Mouse (Mus musculus) CH12.LX (cell line): ENCODE measurements around the gene Arl8a. TPM values are rescaled to one million over a fixed set of nuclear protein-coding genes. Genes with fewer than 3 reads are reported as not detected.

ENCODE experiments used
- DNase-seq: peaks from one replicate; pipeline ENCODE4 v3.0.0-alpha.2; 2013; ENCODE audit errors: extremely low read depth
- H3K27ac ChIP-seq: 2 replicates; pipeline ENCODE4 v1.5.1; 2012; ENCODE audit warnings: low read depth, mild to moderate bottlenecking, control low read depth, moderate library complexity; ENCODE audit not compliant: insufficient read depth
- H3K27me3 ChIP-seq: replicated peaks from 2 replicates; pipeline ENCODE3; 2012; ENCODE audit warnings: inconsistent platforms
- H3K36me3 ChIP-seq, 2 experiments: replicated peaks in 1 of 2; 2 replicates each; pipeline versions ENCODE3 to v1.6.1; 2012; ENCODE audit warnings: inconsistent platforms in 1 of 2, low read length in 1 of 2, mild to moderate bottlenecking in 1 of 2, mixed read lengths in 1 of 2, moderate library complexity in 1 of 2; ENCODE audit not compliant: control insufficient read depth in 1 of 2, insufficient read depth in 1 of 2
- H3K4me1 ChIP-seq, 2 experiments: 2 replicates each; pipeline ENCODE4 v1.6.1; 2012; ENCODE audit warnings: inconsistent platforms in 1 of 2, moderate library complexity in 1 of 2; ENCODE audit not compliant: insufficient read depth in 2 of 2, control insufficient read depth in 1 of 2
- H3K4me2 ChIP-seq: 2 replicates; pipeline ENCODE4 v1.6.1; 2012; ENCODE audit warnings: low read depth, mild to moderate bottlenecking, control low read depth; ENCODE audit not compliant: poor library complexity, insufficient read depth, severe bottlenecking
- H3K4me3 ChIP-seq, 3 experiments: fragments of 150-350 bp in 1 of 3; sonication (generic) in 1 of 3; replicated peaks in 1 of 3; 2 replicates each; pipeline versions ENCODE3 to v1.5.1; 2011 to 2012; ENCODE audit warnings: low read depth in 2 of 3, low read length in 2 of 3, mild to moderate bottlenecking in 2 of 3, moderate library complexity in 2 of 3, control low read depth in 1 of 3, improper control_type of control experiment in 1 of 3, inconsistent platforms in 1 of 3, mixed read lengths in 1 of 3; ENCODE audit not compliant: poor library complexity in 1 of 3
- H3K79me2 ChIP-seq: replicated peaks from 2 replicates; pipeline ENCODE4 v1.6.1; 2012; ENCODE audit warnings: mild to moderate bottlenecking, moderate library complexity; ENCODE audit not compliant: control insufficient read depth, poor library complexity, insufficient read depth, severe bottlenecking; ENCODE audit errors: extremely low read depth
- H3K9ac ChIP-seq: 2 replicates; pipeline ENCODE4 v1.6.1; 2012; ENCODE audit warnings: low read depth, mild to moderate bottlenecking, control low read depth, moderate library complexity; ENCODE audit not compliant: insufficient read depth
- H3K9me3 ChIP-seq: replicated peaks from 2 replicates; pipeline ENCODE3; 2012; ENCODE audit warnings: low read length, inconsistent platforms, mixed read lengths
- CHD1 ChIP-seq: IDR thresholded peaks from 2 replicates; pipeline ENCODE4 v1.6.1; 2012; ENCODE audit warnings: low read depth, low read length, improper control_type of control experiment, inconsistent platforms
- CHD2 ChIP-seq: IDR thresholded peaks from 2 replicates; pipeline ENCODE4 v1.6.1; 2011; ENCODE audit warnings: low read length, improper control_type of control experiment
- CTCF ChIP-seq, 2 experiments: IDR thresholded peaks in 1 of 2; conservative IDR thresholded peaks in 1 of 2; 2 replicates each; pipeline ENCODE4 v1.5.1; 2011 to 2012; ENCODE audit warnings: low read depth in 2 of 2, low read length in 2 of 2, improper control_type of control experiment in 1 of 2, inconsistent platforms in 1 of 2, mild to moderate bottlenecking in 1 of 2, moderate library complexity in 1 of 2
- E2F4 ChIP-seq: IDR thresholded peaks from 2 replicates; pipeline ENCODE4 v1.6.1; 2011; ENCODE audit warnings: low read depth, low read length, improper control_type of control experiment; ENCODE audit not compliant: insufficient replicate concordance
- ELF1 ChIP-seq: IDR thresholded peaks from 2 replicates; pipeline ENCODE4 v1.6.1; 2014; ENCODE audit warnings: low read depth, mild to moderate bottlenecking, inconsistent platforms, low read length, improper control_type of control experiment
- EP300 ChIP-seq: IDR thresholded peaks from 2 replicates; pipeline ENCODE4 v1.6.1; 2011; ENCODE audit warnings: low read length, improper control_type of control experiment
- ETS1 ChIP-seq: conservative IDR thresholded peaks from 2 replicates; pipeline ENCODE4 v1.6.1; 2012; ENCODE audit warnings: low read depth, mild to moderate bottlenecking, inconsistent platforms, low read length, improper control_type of control experiment, moderate library complexity
- GABPA ChIP-seq: IDR thresholded peaks from 2 replicates; pipeline ENCODE4 v1.6.1; 2012; ENCODE audit warnings: low read depth, low read length, improper control_type of control experiment, inconsistent platforms; ENCODE audit not compliant: insufficient replicate concordance
- HCFC1 ChIP-seq: IDR thresholded peaks from 2 replicates; pipeline ENCODE4 v1.6.1; 2012; ENCODE audit warnings: low read depth, mild to moderate bottlenecking, inconsistent platforms, low read length, improper control_type of control experiment
- IRF4 ChIP-seq: IDR thresholded peaks from 2 replicates; pipeline ENCODE4 v1.6.1; 2014; ENCODE audit warnings: low read depth, mild to moderate bottlenecking, inconsistent platforms, low read length, improper control_type of control experiment
- JUN ChIP-seq: IDR thresholded peaks from 2 replicates; pipeline ENCODE4 v1.6.1; 2011; ENCODE audit warnings: low read depth, mild to moderate bottlenecking, low read length, improper control_type of control experiment, moderate library complexity; ENCODE audit not compliant: insufficient read depth
- JUND ChIP-seq: conservative IDR thresholded peaks from 2 replicates; pipeline ENCODE4 v1.6.1; 2011; ENCODE audit warnings: low read depth, low read length, improper control_type of control experiment
- KAT2A ChIP-seq: IDR thresholded peaks from 2 replicates; pipeline ENCODE4 v1.6.1; 2012; ENCODE audit warnings: low read length, improper control_type of control experiment, inconsistent platforms; ENCODE audit not compliant: insufficient replicate concordance
- MAFK ChIP-seq: IDR thresholded peaks from 2 replicates; pipeline ENCODE4 v1.6.1; 2011; ENCODE audit warnings: low read length, improper control_type of control experiment; ENCODE audit not compliant: insufficient replicate concordance
- MAZ ChIP-seq: IDR thresholded peaks from 2 replicates; pipeline ENCODE4 v1.6.1; 2012; ENCODE audit warnings: low read depth, mild to moderate bottlenecking, inconsistent platforms, low read length, improper control_type of control experiment, moderate library complexity
- MEF2A ChIP-seq: IDR thresholded peaks from 2 replicates; pipeline ENCODE4 v1.6.1; 2014; ENCODE audit warnings: low read depth, mild to moderate bottlenecking, inconsistent platforms, low read length, improper control_type of control experiment, borderline replicate concordance
- MXI1 ChIP-seq: IDR thresholded peaks from 2 replicates; pipeline ENCODE4 v1.6.1; 2011; ENCODE audit warnings: mild to moderate bottlenecking, low read depth, low read length, improper control_type of control experiment
- MYC ChIP-seq: IDR thresholded peaks from 2 replicates; pipeline ENCODE4 v1.6.1; 2011; ENCODE audit warnings: low read depth, mild to moderate bottlenecking, improper control_type of control experiment, low read length
- NRF1 ChIP-seq: IDR thresholded peaks from 2 replicates; pipeline ENCODE4 v1.6.1; 2014; ENCODE audit warnings: low read depth, mild to moderate bottlenecking, inconsistent platforms, low read length, improper control_type of control experiment, moderate library complexity
- PAX5 ChIP-seq: IDR thresholded peaks from 2 replicates; pipeline ENCODE4 v1.6.1; 2012; ENCODE audit warnings: low read length, inconsistent platforms, mixed read lengths
- POLR2A ChIP-seq: IDR thresholded peaks from 2 replicates; pipeline ENCODE4 v1.6.1; 2011; ENCODE audit warnings: low read depth, mild to moderate bottlenecking, improper control_type of control experiment, low read length
- POLR2AphosphoS2 ChIP-seq: IDR thresholded peaks from 2 replicates; pipeline ENCODE4 v1.6.1; 2011; ENCODE audit warnings: low read depth, low read length, improper control_type of control experiment
- RAD21 ChIP-seq: IDR thresholded peaks from 2 replicates; pipeline ENCODE4 v1.6.1; 2011; ENCODE audit warnings: low read depth, mild to moderate bottlenecking, low read length, improper control_type of control experiment, moderate library complexity
- RCOR1 ChIP-seq: conservative IDR thresholded peaks from 2 replicates; pipeline ENCODE4 v1.6.1; 2012; ENCODE audit warnings: low read depth, mild to moderate bottlenecking, inconsistent platforms, low read length, improper control_type of control experiment
- SIN3A ChIP-seq: IDR thresholded peaks from 2 replicates; pipeline ENCODE4 v1.6.1; 2012; ENCODE audit warnings: low read length, improper control_type of control experiment, inconsistent platforms
- TBP ChIP-seq: conservative IDR thresholded peaks from 2 replicates; pipeline ENCODE4 v1.6.1; 2011; ENCODE audit warnings: low read depth, low read length, improper control_type of control experiment
- TCF12 ChIP-seq: IDR thresholded peaks from 2 replicates; pipeline ENCODE4 v1.6.1; 2014; ENCODE audit warnings: low read depth, mild to moderate bottlenecking, inconsistent platforms, low read length, improper control_type of control experiment
- UBTF ChIP-seq: IDR thresholded peaks from 2 replicates; pipeline ENCODE4 v1.6.1; 2012; ENCODE audit warnings: low read depth, mild to moderate bottlenecking, inconsistent platforms, low read length, improper control_type of control experiment, moderate library complexity
- USF1 ChIP-seq: IDR thresholded peaks from 2 replicates; pipeline ENCODE4 v1.6.1; 2014; ENCODE audit warnings: low read depth, mild to moderate bottlenecking, inconsistent platforms, low read length, improper control_type of control experiment
- USF2 ChIP-seq: conservative IDR thresholded peaks from 2 replicates; pipeline ENCODE4 v1.6.1; 2011; ENCODE audit warnings: low read depth, low read length, improper control_type of control experiment
- ZC3H11A ChIP-seq: IDR thresholded peaks from 2 replicates; pipeline ENCODE4 v1.6.1; 2012; ENCODE audit warnings: low read depth, mild to moderate bottlenecking, inconsistent platforms, low read length, improper control_type of control experiment
- ZKSCAN1 ChIP-seq: IDR thresholded peaks from 2 replicates; pipeline ENCODE4 v1.6.1; 2012; ENCODE audit warnings: low read depth, inconsistent platforms, low read length, improper control_type of control experiment, borderline replicate concordance
- ZMIZ1 ChIP-seq: IDR thresholded peaks from 2 replicates; pipeline ENCODE4 v1.6.1; 2012; ENCODE audit warnings: low read depth, mild to moderate bottlenecking, inconsistent platforms, low read length, improper control_type of control experiment
- ZNF384 ChIP-seq: IDR thresholded peaks from 2 replicates; pipeline ENCODE4 v1.6.1; 2012; ENCODE audit warnings: low read depth, low read length, improper control_type of control experiment, inconsistent platforms
- dilution Hi-C: fragments of 300-500 bp; cut with MboI; formaldehyde crosslinking; loops from 2 replicates; pipeline ENCODE4 v1.14.3; 2020; ENCODE audit warnings: low sequenced_read_pairs; ENCODE audit not compliant: extremely low pct_unique_long_range_greater_than_20kb, extremely low pct_ligation_motif_present
- in situ Hi-C: fragments of 300-500 bp; cut with MboI; formaldehyde crosslinking; loops from 3 replicates; pipeline ENCODE4 v1.14.3; 2019; ENCODE audit warnings: low sequenced_read_pairs, low pct_ligation_motif_present, low pct_unique_long_range_greater_than_20kb, mixed read lengths
- polyA plus RNA-seq: library from polyadenylated mRNA; unstranded; fragments of >175 nt; gene quantifications from 2 replicates; pipeline ENCODE4 v1.2.1, GENCODE M21; 2012; ENCODE audit warnings: low read depth; ENCODE audit not compliant: insufficient read length
- total RNA-seq, 2 experiments: library from RNA; depleted of rRNA; stranded (reverse); fragments of 300-350 nt in 1 of 2; fragments of >200 nt in 1 of 2; gene quantifications; 2 replicates each; pipeline ENCODE4 v1.2.3; 2012 to 2014

Arl8a gene
- total and polyA plus RNA-seq, 3 experiments: 4.2 to 52.7 (median 10.9) TPM

GRCm38 (mm10) chr1:135132473-135132872 lies 14.2 kb upstream of the Arl8a start, which contains the start of gene Ptpn7 (continued):
- no peak; the same call in 1 of the 2 replicates for TF ChIP-seq POLR2A
- no peak for TF ChIP-seq E2F4
- TF ChIP-seq CTCF (conservative IDR thresholded peaks at IDR 0.05 in 1 of 2, IDR thresholded peaks at IDR 0.05 in 1 of 2; ENCODE audit: low read depth in 2 of 2, low read length in 2 of 2): peak; percentile 20 to 89; a peak in 3 of 4 replicates
- no peak for TF ChIP-seq ZMIZ1
- TF ChIP-seq MAFK: no peak
- no peak for TF ChIP-seq JUN
- TF ChIP-seq CHD2: no peak
- peak; percentile 74 for TF ChIP-seq ELF1
- TF ChIP-seq JUND: no peak
- no peak for TF ChIP-seq RCOR1
- no peak for TF ChIP-seq UBTF
- TF ChIP-seq ZKSCAN1: no peak
- peak; percentile 52 for TF ChIP-seq HCFC1
- TF ChIP-seq POLR2AphosphoS2: no peak

DNA sequence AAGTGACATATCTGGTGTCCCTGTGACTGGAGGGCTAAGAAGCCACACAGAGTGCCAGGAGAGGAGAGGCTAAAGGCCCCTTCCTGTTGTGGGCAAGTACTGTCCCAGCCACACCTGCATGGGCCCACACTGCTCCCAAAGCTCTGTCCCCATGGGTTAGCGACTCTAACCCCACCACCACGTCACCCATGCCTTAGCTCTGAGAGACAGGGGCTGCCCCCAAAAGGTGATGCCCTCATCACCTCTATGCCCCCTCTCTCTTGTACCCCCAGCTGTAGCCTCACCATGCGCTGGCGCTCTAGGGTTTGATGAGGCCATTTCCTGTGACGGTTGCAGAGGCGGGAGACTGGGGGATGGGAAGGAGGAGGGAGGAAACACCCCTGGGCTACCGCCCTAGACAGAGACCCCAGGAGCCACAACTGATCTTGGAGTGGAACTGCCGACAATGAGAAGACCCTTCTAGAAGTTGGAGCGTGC lies 13.7 kb upstream of the Arl8a start:
- in situ Hi-C loops: no loop called here
- Histone ChIP-seq H3K4me1 (peaks cover 19 to 72% of the 10 kb centered on the region in 2 experiments), H3K9ac (peak overlapping the region; percentile 94), H3K27me3 (no peaks in the 10 kb centered on the region), H3K4me2 (peak overlapping the region; percentile 88), H3K79me2 (peaks cover 15% of the 10 kb centered on the region), H3K4me3 (peak overlapping the region; percentile 65 to 75 (median 69)), H3K9me3 (no peaks in the 10 kb centered on the region), H3K36me3 (peaks cover 29 to 38% of the 10 kb centered on the region in 2 experiments), H3K27ac (peak overlapping the region; percentile 96)
- dilution Hi-C loops: no loop called here
- peak; percentile 91 for DNase-seq
- peak; percentile 84 for TF ChIP-seq SIN3A
- TF ChIP-seq MYC: peak; percentile 87
- TF ChIP-seq MAFK: no peak
- TF ChIP-seq PAX5: no peak
- no peak for TF ChIP-seq ZKSCAN1
- TF ChIP-seq IRF4: peak; percentile 63; the same call in 1 of the 2 replicates
- TF ChIP-seq CHD1: no peak
- peak; percentile 71 for TF ChIP-seq TCF12
- TF ChIP-seq JUN: peak; percentile 4; the same call in 1 of the 2 replicates
- no peak for TF ChIP-seq RAD21
- peak; percentile 77; the same call in 1 of the 2 replicates for TF ChIP-seq E2F4
- peak; percentile 17; the same call in 1 of the 2 replicates for TF ChIP-seq MEF2A
- TF ChIP-seq JUND: no peak
- TF ChIP-seq EP300: peak; percentile 61
- TF ChIP-seq NRF1: peak; percentile 65
- no peak for TF ChIP-seq UBTF
- no peak for TF ChIP-seq POLR2AphosphoS2
- TF ChIP-seq CTCF (conservative IDR thresholded peaks at IDR 0.05 in 1 of 2, IDR thresholded peaks at IDR 0.05 in 1 of 2; ENCODE audit: low read depth in 2 of 2, low read length in 2 of 2): peak in 1 of 2 experiments; percentile 14; a peak in 1 of 4 replicates
- peak; percentile 87 for TF ChIP-seq ETS1
- TF ChIP-seq RCOR1: peak; percentile 68; the same call in 1 of the 2 replicates
- TF ChIP-seq ZNF384: no peak
- TF ChIP-seq TBP: peak; percentile 72
- TF ChIP-seq POLR2A: peak; percentile 68
- TF ChIP-seq ZC3H11A: no peak
- TF ChIP-seq MXI1: peak; percentile 69; the same call in 1 of the 2 replicates
- TF ChIP-seq GABPA: no peak
- no peak for TF ChIP-seq USF1
- peak; percentile 71 for TF ChIP-seq HCFC1
- TF ChIP-seq KAT2A: peak; percentile 55; the same call in 1 of the 2 replicates
- TF ChIP-seq USF2: no peak
- TF ChIP-seq MAZ: peak; percentile 84
- TF ChIP-seq CHD2: peak; percentile 94
- TF ChIP-seq ELF1: peak; percentile 69; the same call in 1 of the 2 replicates
